Mouse (Mus musculus) E14TG2a.4 (cell line): ENCODE measurements at regions not wholly inside any gene's neighbourhood (a gene's known extent, or its start where the extent isn't known, plus 50 kb on each side); places are given as distances from the start of the nearest gene placed in this dataset.

Experiments used
- CTCF ChIP-seq: conservative IDR thresholded peaks from 2 replicates; pipeline ENCODE4 v1.5.1; 2014; ENCODE audit warnings: low read length
- NANOG ChIP-seq: IDR thresholded peaks from 2 replicates; pipeline ENCODE4 v1.6.1; 2014; ENCODE audit warnings: borderline replicate concordance, low read length, mixed read lengths
- POU5F1 ChIP-seq: IDR thresholded peaks from 2 replicates; pipeline ENCODE4 v1.6.1; 2014; ENCODE audit warnings: low read length, borderline replicate concordance

DNA sequence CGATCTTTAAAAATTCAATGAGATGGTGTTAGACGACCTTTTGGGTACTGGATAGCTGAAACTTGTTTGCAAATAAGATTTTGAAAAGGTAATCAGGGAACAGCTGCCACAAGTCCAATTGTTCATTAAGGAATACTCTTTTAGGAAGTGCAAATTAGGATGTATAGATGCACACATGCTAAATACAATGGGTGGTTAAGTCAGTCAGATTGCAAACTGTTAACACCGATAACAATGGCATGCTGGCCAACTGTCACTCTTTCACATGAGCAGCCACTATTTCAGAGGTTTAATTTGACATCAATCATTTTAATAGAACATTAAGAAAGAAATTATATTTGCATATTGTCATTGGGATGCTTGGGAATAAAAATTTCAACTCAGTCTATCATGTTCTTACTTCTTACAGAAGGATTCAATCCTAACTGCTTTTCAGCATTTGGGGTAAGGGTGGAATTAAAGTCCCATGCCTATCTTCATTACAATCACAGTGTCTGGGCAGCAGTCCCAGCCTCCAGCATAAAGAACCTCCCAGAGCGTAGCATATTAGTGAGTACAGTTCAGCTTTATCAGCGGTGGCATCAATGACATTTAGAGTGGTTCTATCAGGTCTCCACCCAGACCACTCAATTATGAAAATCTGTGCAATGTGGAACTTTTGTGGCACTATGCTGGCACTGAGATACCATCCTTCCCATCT is 385.8 kb upstream of the Slc39a10 start:
- TF ChIP-seq CTCF: no peak
- TF ChIP-seq POU5F1: no peak
- TF ChIP-seq NANOG: no peak
